Mouse (Mus musculus) heart, embryonic 12.5 days (tissue): ENCODE measurements around the gene Pglyrp1. TPM values are rescaled to one million over a fixed set of nuclear protein-coding genes. Genes with fewer than 3 reads are reported as not detected.

Source experiments
- polyA plus RNA-seq: library from polyadenylated mRNA; unstranded; fragments of >200 nt; fragmentation: Nextera tagmentation; extraction: Ambion mirVana; gene quantifications from 2 replicates; pipeline ENCODE4 v1.2.1, GENCODE M21; 2016

The Pglyrp1 gene
- polyA plus RNA-seq, 1 experiment from 2014 or later, result 0.83 TPM

Other genes with a start within 250 kb of the Pglyrp1 start
- gene Psg21, start 214.6 kb upstream of the Pglyrp1 start, polyA plus RNA-seq, result not detected in 2 replicates
- not detected in 2 replicates for gene Psg20, start 185.1 kb upstream of the Pglyrp1 start, polyA plus RNA-seq
- not detected in 2 replicates for gene Psg22, start 153.2 kb upstream of the Pglyrp1 start, polyA plus RNA-seq
- not detected in 2 replicates for gene Psg19, start 72.8 kb upstream of the Pglyrp1 start, polyA plus RNA-seq
- gene Psg17, start 49.7 kb upstream of the Pglyrp1 start, polyA plus RNA-seq, result not detected in 2 replicates
- gene Mill2, start 31.4 kb upstream of the Pglyrp1 start, polyA plus RNA-seq, result 0.17 and 0.31 TPM in 2 replicates
- 23.3 and 24.0 TPM in 2 replicates for gene Ccdc61, start 39.1 kb downstream of the Pglyrp1 start, polyA plus RNA-seq
- 0.60 and 0.64 TPM in 2 replicates for gene Nova2, start 54.6 kb downstream of the Pglyrp1 start, polyA plus RNA-seq
- not detected in 2 replicates for gene Nanos2, start 116.1 kb downstream of the Pglyrp1 start, polyA plus RNA-seq
- gene Mypop, start 119.9 kb downstream of the Pglyrp1 start, polyA plus RNA-seq, result 2.7 and 3.0 TPM in 2 replicates
- gene Irf2bp1, start 132.7 kb downstream of the Pglyrp1 start, polyA plus RNA-seq, result 21.3 and 22.8 TPM in 2 replicates
- 0.37 TPM in 1 of 2 replicates, not detected in the other for gene Foxa3, start 152.2 kb downstream of the Pglyrp1 start, polyA plus RNA-seq
- 33.2 TPM in 2 replicates for gene Sympk, start 153.0 kb downstream of the Pglyrp1 start, polyA plus RNA-seq
- gene Rsph6a, start 183.4 kb downstream of the Pglyrp1 start, polyA plus RNA-seq, result not detected in 2 replicates
- 15.4 and 15.5 TPM in 2 replicates for gene Dmwd, start 204.9 kb downstream of the Pglyrp1 start, polyA plus RNA-seq
- 16.4 and 17.2 TPM in 2 replicates for gene Dmpk, start 212.5 kb downstream of the Pglyrp1 start, polyA plus RNA-seq
- 7.1 and 7.2 TPM in 2 replicates for gene Six5, start 223.3 kb downstream of the Pglyrp1 start, polyA plus RNA-seq
- gene Gm4969, start 247.0 kb downstream of the Pglyrp1 start, polyA plus RNA-seq, result 2.2 TPM in 2 replicates
- 10.2 and 11.2 TPM in 2 replicates for gene Fbxo46, start 248.5 kb downstream of the Pglyrp1 start, polyA plus RNA-seq